Mouse (Mus musculus): Measurements from ENCODE around the gene Tgif2.

DNA sequence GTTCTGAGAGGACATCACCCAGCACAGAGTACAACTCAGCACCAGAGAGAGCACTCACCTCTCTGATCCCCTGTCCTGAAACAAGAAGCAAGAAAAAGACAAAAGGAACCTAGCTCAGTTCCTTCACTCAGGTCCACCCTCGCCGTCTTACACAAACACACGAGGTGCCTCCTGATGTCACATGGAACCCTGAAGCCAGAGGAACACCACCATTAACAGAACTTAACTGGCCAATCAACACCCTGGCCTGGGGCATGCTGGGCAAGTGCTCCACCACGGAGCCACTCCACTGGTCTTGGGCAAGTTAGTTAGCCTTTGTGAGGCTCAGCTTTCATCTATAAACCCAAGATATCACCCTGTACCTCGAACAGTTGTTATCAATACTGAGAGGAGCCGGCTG, 32.9 kb upstream of the Tgif2 start:
- TF ChIP-seq POLR2A (IDR thresholded peaks at IDR 0.05; ENCODE audit: borderline replicate concordance, control insufficient read depth, low read depth, low read length) (no peak), CTCF (IDR thresholded peaks at IDR 0.05; ENCODE audit: control insufficient read depth, insufficient read depth, low read length) (no peak)
